Mouse (Mus musculus): ENCODE results near the gene Pde11a.

DNA sequence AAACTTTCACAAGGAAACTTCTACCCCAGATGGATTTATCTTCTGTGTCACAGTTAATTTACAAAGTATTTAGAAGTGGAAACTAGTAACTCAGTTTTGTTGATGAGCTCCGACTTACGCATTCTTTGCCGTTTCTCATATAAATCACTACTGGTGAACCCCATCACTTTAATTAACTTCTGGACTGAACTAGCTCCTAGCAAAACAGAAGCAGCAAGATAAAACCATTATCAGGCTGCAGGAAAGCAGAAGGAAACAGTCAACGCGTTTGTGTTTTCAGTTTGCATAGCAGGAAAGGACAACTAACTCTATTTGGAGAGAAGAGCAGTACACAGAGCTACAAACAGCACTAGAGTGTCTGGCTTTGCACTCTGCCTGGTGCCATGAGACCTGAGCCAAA, 220.1 kb downstream of the Pde11a start:
- TF ChIP-seq CTCF (conservative IDR thresholded peaks at IDR 0.05; ENCODE audit: insufficient read depth, insufficient read length, low read depth, low read length) (no peak), POLR2A (IDR thresholded peaks at IDR 0.05; ENCODE audit: low read depth, low read length) (no peak)
